Mouse (Mus musculus): ENCODE results near the gene Pik3r4.

The Pik3r4 gene

GRCm38 (mm10) chr9:105696818-105697564 is 54.2 kb downstream of the Pik3r4 start:
- DNase-seq (ENCODE audit: low read depth, low spot score): no peak

GRCm38 (mm10) chr9:105697764-105698396 is 55.1 kb downstream of the Pik3r4 start:
- DNase-seq (ENCODE audit: low read depth, low spot score): no peak

- no peak for DNase-seq (ENCODE audit: low read depth, low spot score)
Measured at GRCm38 (mm10) chr9:105700702-105701101, 57.9 kb downstream of the Pik3r4 start.

GRCm38 (mm10) chr9:105701966-105702365 is 59.2 kb downstream of the Pik3r4 start:
- DNase-seq (ENCODE audit: low read depth, low spot score): no peak

- DNase-seq (ENCODE audit: low read depth, low spot score): no peak
Measured at GRCm38 (mm10) chr9:105704226-105704932, 61.6 kb downstream of the Pik3r4 start.

- DNase-seq (ENCODE audit: low read depth, low spot score): no peak
Measured at GRCm38 (mm10) chr9:105705011-105705410, 62.2 kb downstream of the Pik3r4 start.

- DNase-seq (ENCODE audit: low read depth, low spot score): no peak
Measured at GRCm38 (mm10) chr9:105712049-105712448, 69.3 kb downstream of the Pik3r4 start.

- no peak for DNase-seq (ENCODE audit: low read depth, low spot score)
Measured at GRCm38 (mm10) chr9:105719367-105719766, 76.6 kb downstream of the Pik3r4 start.

GRCm38 (mm10) chr9:105719851-105720395 is 77.1 kb downstream of the Pik3r4 start:
- no peak for DNase-seq (ENCODE audit: low read depth, low spot score)

- DNase-seq (ENCODE audit: low read depth, low spot score): no peak
Measured at GRCm38 (mm10) chr9:105720430-105720829, 77.7 kb downstream of the Pik3r4 start.

GRCm38 (mm10) chr9:105731976-105732375 is 89.2 kb downstream of the Pik3r4 start:
- DNase-seq (ENCODE audit: low read depth, low spot score): no peak

GRCm38 (mm10) chr9:105734651-105735050 is 91.9 kb downstream of the Pik3r4 start:
- no peak for DNase-seq (ENCODE audit: low read depth, low spot score)

GRCm38 (mm10) chr9:105735195-105735594 is 92.4 kb downstream of the Pik3r4 start:
- no peak for DNase-seq (ENCODE audit: low read depth, low spot score)
